Mouse (Mus musculus) hindbrain, embryonic 13.5 days (tissue): ENCODE results near the gene 1700029J07Rik. TPM values are rescaled to one million over a fixed set of nuclear protein-coding genes. Genes with fewer than 3 reads are reported as not detected.
A peak's percentile ranks its signal among the peaks of the same experiment; 100 is the strongest.

Experiments
- ATAC-seq: fragments of 200-750 bp; cut with Nextera tagmentation; 2 replicates; pipeline ENCODE4 v1.8.0; 2017; ENCODE audit warnings: moderate TSS enrichment; ENCODE audit not compliant: low FRiP score
- H3K27ac ChIP-seq: fragments of 300-500 bp; sonication (generic); 2 replicates; pipeline ENCODE4 v1.5.1; 2015; ENCODE audit warnings: inconsistent platforms, mild to moderate bottlenecking, moderate library complexity
- H3K27me3 ChIP-seq: fragments of 300-500 bp; sonication (generic); 2 replicates; pipeline ENCODE4 v1.6.1; 2015; ENCODE audit warnings: mild to moderate bottlenecking, inconsistent platforms
- H3K36me3 ChIP-seq: fragments of 300-500 bp; sonication (generic); 2 replicates; pipeline ENCODE4 v1.6.1; 2015; ENCODE audit warnings: mild to moderate bottlenecking, inconsistent platforms
- H3K4me1 ChIP-seq: fragments of 300-500 bp; sonication (generic); replicated peaks from 2 replicates; pipeline ENCODE4 v1.6.1; 2015; ENCODE audit warnings: inconsistent platforms
- H3K4me2 ChIP-seq: fragments of 300-500 bp; sonication (generic); 2 replicates; pipeline ENCODE4 v1.6.1; 2015; ENCODE audit warnings: inconsistent platforms, mild to moderate bottlenecking, moderate library complexity
- H3K4me3 ChIP-seq: fragments of 300-500 bp; sonication (generic); 2 replicates; pipeline ENCODE4 v1.5.1; 2015; ENCODE audit warnings: mild to moderate bottlenecking, inconsistent platforms
- H3K9ac ChIP-seq: fragments of 300-500 bp; sonication (generic); 2 replicates; pipeline ENCODE4 v1.6.1; 2015; ENCODE audit warnings: mild to moderate bottlenecking, inconsistent platforms
- H3K9me3 ChIP-seq: fragments of 300-500 bp; sonication (generic); 2 replicates; pipeline ENCODE4 v1.6.1; 2016; ENCODE audit warnings: inconsistent platforms
- WGBS: fragments of 180-500 bp; shearing (Covaris S2); methylation state at CpG from one replicate; pipeline ENCODE4 v1.1.7; 2015; 5-methylcytosine and 5-hydroxymethylcytosine counted together
- polyA plus RNA-seq: library from polyadenylated mRNA; unstranded; fragments of >200 nt; fragmentation: Nextera tagmentation; extraction: Ambion mirVana; gene quantifications from 2 replicates; pipeline ENCODE4 v1.2.1, GENCODE M21; 2015

Gene 1700029J07Rik
- polyA plus RNA-seq, 1 experiment from 2014 or later: 5.6 TPM

GRCm38 (mm10) chr8:45998228-45998627, 23.2 kb upstream of the 1700029J07Rik start:
- Histone ChIP-seq H3K4me1 (peaks cover 7% of the 10 kb centered on the region; the same call in 1 of the 2 replicates), H3K27ac (no peak overlapping the region), H3K4me2 (peak overlapping the region; percentile 78), H3K9ac (no peak overlapping the region; the same call in 1 of the 2 replicates), H3K27me3 (no peaks in the 10 kb centered on the region), H3K9me3 (no peaks in the 10 kb centered on the region), H3K36me3 (peaks cover 26% of the 10 kb centered on the region), H3K4me3 (no peak overlapping the region)
- no peak for ATAC-seq
- WGBS: 87% methylated on average over 2 of the region's 2 CpGs

DNA sequence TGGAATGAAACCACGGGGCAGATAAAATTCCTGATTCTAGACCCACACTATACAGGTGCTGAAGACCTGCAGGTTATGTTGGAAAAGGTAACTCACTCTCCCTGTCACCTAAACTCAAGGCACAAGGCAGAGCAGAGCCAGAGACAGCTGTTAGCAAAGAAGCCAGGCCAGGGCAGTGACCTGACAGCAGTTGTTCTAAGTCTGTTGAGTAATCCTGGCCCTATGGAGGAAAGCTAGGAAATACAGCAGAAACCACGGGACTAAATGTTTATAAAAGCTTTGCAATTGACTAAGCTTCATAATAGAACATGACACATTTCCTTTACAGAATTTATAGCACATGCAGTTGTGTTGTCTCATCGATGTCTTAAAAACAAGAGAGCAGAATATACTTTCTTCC, 20.5 kb upstream of the 1700029J07Rik start:
- no peak overlapping the region for H3K4me2 ChIP-seq
- no peak for ATAC-seq
- no peak overlapping the region for H3K27ac ChIP-seq
- H3K4me1 ChIP-seq: peaks cover 7% of the 10 kb centered on the region; the same call in 1 of the 2 replicates
- H3K9me3 ChIP-seq: no peaks in the 10 kb centered on the region
- no peak overlapping the region for H3K9ac ChIP-seq
- WGBS: 88% methylated on average over 3 of the region's 3 CpGs
- H3K27me3 ChIP-seq: no peaks in the 10 kb centered on the region
- peaks cover 29% of the 10 kb centered on the region for H3K36me3 ChIP-seq
- no peak overlapping the region for H3K4me3 ChIP-seq

GRCm38 (mm10) chr8:45994111-45994510, 19.1 kb upstream of the 1700029J07Rik start:
- Histone ChIP-seq H3K9me3 (no peaks in the 10 kb centered on the region), H3K27ac (no peak overlapping the region), H3K36me3 (peaks cover 29% of the 10 kb centered on the region), H3K27me3 (no peaks in the 10 kb centered on the region), H3K4me1 (peaks cover 2% of the 10 kb centered on the region; the same call in 1 of the 2 replicates), H3K4me3 (no peak overlapping the region), H3K9ac (no peak overlapping the region), H3K4me2 (no peak overlapping the region)
- no peak for ATAC-seq
- 93% methylated on average over 2 of the region's 2 CpGs for WGBS

GRCm38 (mm10) chr8:45990631-45991310, 15.7 kb upstream of the 1700029J07Rik start:
- WGBS: 95% methylated on average over 4 of the region's 4 CpGs
- no peak overlapping the region for H3K4me2 ChIP-seq
- H3K27ac ChIP-seq: no peak overlapping the region
- peaks cover 24% of the 10 kb centered on the region for H3K36me3 ChIP-seq
- H3K27me3 ChIP-seq: no peaks in the 10 kb centered on the region
- H3K4me1 ChIP-seq: no peaks in the 10 kb centered on the region
- H3K4me3 ChIP-seq: no peak overlapping the region
- no peak for ATAC-seq
- no peaks in the 10 kb centered on the region for H3K9me3 ChIP-seq
- H3K9ac ChIP-seq: no peak overlapping the region

DNA sequence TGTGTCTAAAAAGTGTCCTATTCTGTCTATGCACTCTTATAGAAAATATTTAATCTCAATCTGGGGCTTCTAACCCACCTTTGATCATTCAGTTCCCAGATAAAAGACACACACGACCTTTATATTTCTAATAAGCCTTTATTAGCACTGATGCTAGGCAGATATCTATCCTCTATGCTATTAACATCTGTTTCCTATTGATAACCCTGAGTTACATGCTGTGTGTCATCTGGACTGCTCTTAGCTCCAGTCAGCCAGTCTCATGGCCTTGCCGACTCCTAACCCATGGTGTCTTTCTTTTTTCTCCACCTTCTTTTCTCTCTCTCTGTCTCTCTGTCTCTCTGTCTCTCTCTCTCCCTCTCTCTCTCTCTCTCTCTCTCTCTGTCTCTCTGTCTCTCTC, 13.1 kb upstream of the 1700029J07Rik start:
- ATAC-seq: no peak
- Histone ChIP-seq H3K4me3 (no peak overlapping the region), H3K9ac (no peak overlapping the region), H3K27ac (no peak overlapping the region), H3K27me3 (no peaks in the 10 kb centered on the region), H3K36me3 (peaks cover 22% of the 10 kb centered on the region), H3K4me1 (no peaks in the 10 kb centered on the region), H3K9me3 (no peaks in the 10 kb centered on the region), H3K4me2 (no peak overlapping the region)
- 61% methylated on average over 2 of the region's 2 CpGs for WGBS

GRCm38 (mm10) chr8:45986665-45987064, 11.6 kb upstream of the 1700029J07Rik start:
- no peaks in the 10 kb centered on the region for H3K27me3 ChIP-seq
- H3K27ac ChIP-seq: no peak overlapping the region
- no peak overlapping the region for H3K4me3 ChIP-seq
- no peak overlapping the region for H3K9ac ChIP-seq
- no peaks in the 10 kb centered on the region for H3K9me3 ChIP-seq
- WGBS: 85% methylated on average over 3 of the region's 3 CpGs
- H3K36me3 ChIP-seq: peaks cover 35% of the 10 kb centered on the region
- no peak overlapping the region for H3K4me2 ChIP-seq
- ATAC-seq: no peak
- H3K4me1 ChIP-seq: no peaks in the 10 kb centered on the region

GRCm38 (mm10) chr8:45975837-45976468, 901 bp upstream of the 1700029J07Rik start:
- peak overlapping the region; percentile 65 for H3K4me3 ChIP-seq
- peak; percentile 9 for ATAC-seq
- 84% methylated on average over 11 of the region's 11 CpGs for WGBS
- H3K27ac ChIP-seq: no peak overlapping the region
- peaks cover 14% of the 10 kb centered on the region for H3K4me1 ChIP-seq
- peaks cover 19% of the 10 kb centered on the region for H3K36me3 ChIP-seq
- H3K27me3 ChIP-seq: no peaks in the 10 kb centered on the region
- H3K9me3 ChIP-seq: peaks cover under 1% of the 10 kb centered on the region; the same call in 1 of the 2 replicates
- H3K9ac ChIP-seq: peak overlapping the region; percentile 77
- peak overlapping the region; percentile 67 for H3K4me2 ChIP-seq

DNA sequence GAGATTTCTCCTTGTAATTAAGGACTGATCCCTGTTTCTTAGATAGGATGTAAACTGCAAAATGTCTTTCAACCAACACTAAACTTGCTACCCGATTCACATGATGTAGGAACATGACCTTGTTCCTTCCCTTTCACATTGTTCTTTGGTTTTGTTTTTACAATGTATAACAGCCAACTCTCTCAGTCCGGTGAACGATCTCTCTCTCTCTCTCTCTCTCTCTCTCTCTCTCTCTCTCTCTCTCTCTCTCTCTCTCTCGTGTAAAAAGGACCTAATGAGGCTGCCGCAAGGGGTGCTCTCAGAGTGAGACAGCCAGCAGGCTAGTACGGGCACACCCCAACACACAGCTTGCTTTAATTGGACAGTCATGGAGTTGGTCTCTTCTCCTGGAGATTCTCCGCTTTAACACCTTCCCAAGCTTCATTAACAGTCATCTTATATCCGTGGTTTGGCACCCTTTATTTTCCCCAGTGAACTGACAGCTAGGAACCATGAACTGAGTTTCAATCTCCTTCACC, 1.0 kb downstream of the 1700029J07Rik start:
- Histone ChIP-seq H3K9ac (peak overlapping the region; percentile 76; the same call in 1 of the 2 replicates), H3K27me3 (no peaks in the 10 kb centered on the region), H3K27ac (no peak overlapping the region), H3K4me2 (0 out of 2 replicates have a peak overlapping the region, but pooled peaks have one; percentile 67), H3K9me3 (peaks cover 5% of the 10 kb centered on the region; the same call in 1 of the 2 replicates), H3K4me3 (0 out of 2 replicates have a peak overlapping the region, but pooled peaks have one; percentile 65), H3K36me3 (peaks cover 15% of the 10 kb centered on the region), H3K4me1 (peaks cover 14% of the 10 kb centered on the region)
- WGBS: 75% methylated on average over 8 of the region's 8 CpGs
- no peak for ATAC-seq

- Histone ChIP-seq H3K27me3 (no peaks in the 10 kb centered on the region), H3K9ac (no peak overlapping the region), H3K36me3 (peaks cover 5% of the 10 kb centered on the region; the same call in 1 of the 2 replicates), H3K4me1 (peaks cover 9% of the 10 kb centered on the region), H3K27ac (no peak overlapping the region), H3K4me3 (no peak overlapping the region), H3K9me3 (peaks cover 5% of the 10 kb centered on the region; the same call in 1 of the 2 replicates), H3K4me2 (no peak overlapping the region)
- ATAC-seq: no peak
- WGBS: 97% methylated on average over 12 of the region's 12 CpGs
These were observed 4.2 kb downstream of the 1700029J07Rik start for GRCm38 (mm10) chr8:45970894-45971293.

GRCm38 (mm10) chr8:45950622-45951021, 24.4 kb downstream of the 1700029J07Rik start:
- no peaks in the 10 kb centered on the region for H3K27me3 ChIP-seq
- no peak overlapping the region for H3K4me3 ChIP-seq
- H3K4me2 ChIP-seq: no peak overlapping the region
- no peaks in the 10 kb centered on the region for H3K9me3 ChIP-seq
- no peaks in the 10 kb centered on the region for H3K36me3 ChIP-seq
- no peaks in the 10 kb centered on the region for H3K4me1 ChIP-seq
- H3K27ac ChIP-seq: no peak overlapping the region
- H3K9ac ChIP-seq: no peak overlapping the region
- ATAC-seq: no peak
- WGBS: 61% methylated on average over 2 of the region's 2 CpGs

DNA sequence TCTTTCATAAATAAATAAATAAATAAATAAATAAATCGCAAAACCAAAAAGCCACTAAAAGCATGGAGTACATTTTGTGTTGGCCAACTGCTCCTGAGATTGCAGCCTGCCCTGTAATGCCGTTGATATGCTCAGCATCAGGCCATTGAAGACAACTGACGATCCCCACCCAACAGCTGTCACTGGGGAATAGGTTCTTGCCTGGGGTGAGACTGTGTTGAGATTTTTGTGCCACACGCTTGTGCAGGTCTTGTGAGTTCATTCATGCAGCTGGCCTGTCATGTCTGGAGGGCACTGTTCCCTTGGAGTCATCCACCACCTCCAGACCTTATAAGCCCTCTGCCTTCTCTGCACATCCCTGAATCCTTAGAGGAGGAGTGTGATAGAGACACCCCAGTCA, 28.8 kb downstream of the 1700029J07Rik start:
- no peaks in the 10 kb centered on the region for H3K9me3 ChIP-seq
- H3K4me3 ChIP-seq: no peak overlapping the region
- no peak overlapping the region for H3K27ac ChIP-seq
- no peaks in the 10 kb centered on the region for H3K36me3 ChIP-seq
- H3K27me3 ChIP-seq: no peaks in the 10 kb centered on the region
- H3K9ac ChIP-seq: no peak overlapping the region
- no peak overlapping the region for H3K4me2 ChIP-seq
- H3K4me1 ChIP-seq: no peaks in the 10 kb centered on the region
- 91% methylated on average over 4 of the region's 4 CpGs for WGBS
- no peak for ATAC-seq

DNA sequence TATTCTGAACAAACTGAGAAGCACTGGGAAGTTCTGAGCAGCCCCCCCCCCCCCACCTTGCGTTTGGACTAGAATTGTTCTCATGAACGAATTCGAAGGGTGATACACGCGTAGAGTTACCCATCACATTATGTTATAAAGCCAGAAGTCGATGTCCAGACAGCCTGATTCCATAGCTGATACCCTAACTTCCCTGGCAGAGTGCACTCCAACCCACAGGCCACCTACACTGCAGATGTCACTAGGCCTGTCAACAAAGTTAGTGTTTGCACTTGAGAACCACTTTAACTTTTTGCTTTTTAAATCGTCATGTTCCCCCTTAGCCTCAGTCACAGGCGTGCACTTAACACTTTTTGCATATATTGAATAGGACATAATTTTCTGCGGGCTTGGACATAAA, 38.1 kb downstream of the 1700029J07Rik start:
- H3K36me3 ChIP-seq: no peaks in the 10 kb centered on the region
- H3K4me2 ChIP-seq: no peak overlapping the region
- no peak overlapping the region for H3K9ac ChIP-seq
- H3K9me3 ChIP-seq: no peaks in the 10 kb centered on the region
- H3K27me3 ChIP-seq: 0 out of 2 replicates have a peak, but pooled peaks cover 2% of the 10 kb centered on the region
- no peak overlapping the region for H3K27ac ChIP-seq
- ATAC-seq: no peak
- 89% methylated on average over 9 of the region's 9 CpGs for WGBS
- H3K4me1 ChIP-seq: peaks cover 8% of the 10 kb centered on the region; the same call in 1 of the 2 replicates
- no peak overlapping the region for H3K4me3 ChIP-seq
